Mouse (Mus musculus): ENCODE data around the gene Lypd6b. TPM values are rescaled to one million over a fixed set of nuclear protein-coding genes. Genes with fewer than 3 reads are reported as not detected.

Gene Lypd6b
- polyA plus RNA-seq, 1 experiment: 10.7 TPM

GRCm38 (mm10) chr2:49937621-49938020, 150.1 kb downstream of the Lypd6b start:
- Histone ChIP-seq H3K4me3 (replicated peaks; ENCODE audit: insufficient read depth, low read depth, low read length) (no peak overlapping the region), H3K27me3 (ENCODE audit: control insufficient read depth, insufficient read depth, low read length) (no peaks in the 10 kb centered on the region), H3K27ac (ENCODE audit: insufficient read depth, low read length) (no peak overlapping the region), H3K4me1 (ENCODE audit: control insufficient read depth, insufficient read depth, low read length) (no peaks in the 10 kb centered on the region)
- WGBS: 68% methylated on average over 13 of the region's 13 CpGs
- TF ChIP-seq CTCF (IDR thresholded peaks at IDR 0.05; ENCODE audit: borderline replicate concordance, insufficient read depth, low read depth, low read length) (no peak), POLR2A (IDR thresholded peaks at IDR 0.05; ENCODE audit: borderline replicate concordance, insufficient read depth, low read length) (no peak)
- no peak for DNase-seq

DNA sequence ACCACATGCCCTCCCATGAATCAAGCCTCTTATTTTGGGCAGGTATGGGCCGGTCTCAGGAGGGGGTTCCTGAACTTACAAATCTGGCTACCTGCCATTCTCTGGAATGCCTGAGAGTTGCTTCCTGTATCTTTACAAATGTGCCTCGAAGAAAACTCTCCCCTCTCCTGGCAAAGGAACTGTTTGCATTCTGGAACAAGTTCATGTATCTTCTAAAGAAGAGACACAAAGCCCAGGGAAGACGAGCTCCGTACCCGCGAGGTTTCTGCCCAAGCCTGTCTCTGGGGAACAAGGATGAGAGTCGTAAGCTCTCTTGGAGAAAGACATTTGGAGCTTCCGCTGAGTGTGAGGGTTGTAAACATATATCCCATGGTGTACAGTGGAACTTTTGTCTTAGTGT, 150.8 kb downstream of the Lypd6b start:
- DNase-seq: no peak
- no peak overlapping the region for H3K27ac ChIP-seq (ENCODE audit: insufficient read depth, low read length)
- H3K27me3 ChIP-seq (ENCODE audit: control insufficient read depth, insufficient read depth, low read length): no peaks in the 10 kb centered on the region
- WGBS: 51% methylated on average over 8 of the region's 8 CpGs
- TF ChIP-seq CTCF (IDR thresholded peaks at IDR 0.05; ENCODE audit: borderline replicate concordance, insufficient read depth, low read depth, low read length): no peak
- no peak for TF ChIP-seq POLR2A (IDR thresholded peaks at IDR 0.05; ENCODE audit: borderline replicate concordance, insufficient read depth, low read length)
- H3K4me1 ChIP-seq (ENCODE audit: control insufficient read depth, insufficient read depth, low read length): no peaks in the 10 kb centered on the region
- no peak overlapping the region for H3K4me3 ChIP-seq (replicated peaks; ENCODE audit: insufficient read depth, low read depth, low read length)

DNA sequence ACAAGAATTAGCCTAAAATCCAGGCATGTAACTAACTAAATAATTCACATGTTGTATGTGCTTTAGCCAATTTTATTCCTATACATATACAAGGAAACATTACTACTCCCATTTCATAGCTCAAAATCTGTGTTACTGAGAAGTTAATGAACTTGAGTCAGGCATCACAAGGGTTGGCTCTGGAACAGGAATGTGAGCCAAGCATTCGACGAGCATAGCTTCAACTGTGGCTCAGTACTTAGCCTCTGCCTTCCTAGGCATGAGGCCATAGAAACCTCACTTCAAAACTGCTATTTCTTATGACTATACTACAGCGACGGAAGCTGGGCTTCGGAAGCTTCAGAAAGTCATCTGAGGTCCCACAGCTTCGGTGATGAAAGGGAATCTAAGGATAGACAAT, 152.9 kb downstream of the Lypd6b start:
- 42% methylated on average over 6 of the region's 6 CpGs for WGBS
- H3K4me1 ChIP-seq (ENCODE audit: control insufficient read depth, insufficient read depth, low read length): no peaks in the 10 kb centered on the region
- H3K27ac ChIP-seq (ENCODE audit: insufficient read depth, low read length): no peak overlapping the region
- no peak for DNase-seq
- TF ChIP-seq POLR2A (IDR thresholded peaks at IDR 0.05; ENCODE audit: borderline replicate concordance, insufficient read depth, low read length) (no peak), CTCF (IDR thresholded peaks at IDR 0.05; ENCODE audit: borderline replicate concordance, insufficient read depth, low read depth, low read length) (no peak)
- H3K27me3 ChIP-seq (ENCODE audit: control insufficient read depth, insufficient read depth, low read length): no peaks in the 10 kb centered on the region
- H3K4me3 ChIP-seq (replicated peaks; ENCODE audit: insufficient read depth, low read depth, low read length): no peak overlapping the region

DNA sequence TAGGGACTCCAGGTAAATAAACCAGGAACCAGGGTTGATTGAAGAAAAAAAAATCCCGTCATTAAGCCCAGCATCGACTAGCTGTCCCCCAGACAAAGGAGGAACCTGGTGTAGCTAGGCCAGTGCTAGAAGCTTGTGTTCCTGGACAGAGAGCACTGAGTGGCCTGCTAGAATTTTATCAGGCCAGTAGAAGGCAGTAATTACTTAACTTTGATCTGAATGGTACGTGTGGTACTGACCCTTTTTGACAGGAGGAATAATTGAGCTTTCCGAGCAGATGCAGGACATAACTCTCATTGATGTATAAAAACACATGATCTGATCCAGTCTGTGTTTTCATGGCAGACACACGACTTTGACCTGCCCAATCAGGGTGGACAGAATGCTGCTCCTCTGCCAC, 154.6 kb downstream of the Lypd6b start:
- WGBS: 67% methylated on average over 5 of the region's 5 CpGs

GRCm38 (mm10) chr2:49951681-49952080, 164.2 kb downstream of the Lypd6b start:
- H3K4me1 ChIP-seq (ENCODE audit: control insufficient read depth, insufficient read depth, low read length): no peaks in the 10 kb centered on the region
- no peak overlapping the region for H3K4me3 ChIP-seq (replicated peaks; ENCODE audit: insufficient read depth, low read depth, low read length)
- H3K27ac ChIP-seq (ENCODE audit: insufficient read depth, low read length): no peak overlapping the region
- H3K27me3 ChIP-seq (ENCODE audit: control insufficient read depth, insufficient read depth, low read length): no peaks in the 10 kb centered on the region
- DNase-seq: no peak
- WGBS: 85% methylated on average over 4 of the region's 4 CpGs
- TF ChIP-seq CTCF (IDR thresholded peaks at IDR 0.05; ENCODE audit: borderline replicate concordance, insufficient read depth, low read depth, low read length) (no peak), POLR2A (IDR thresholded peaks at IDR 0.05; ENCODE audit: borderline replicate concordance, insufficient read depth, low read length) (no peak)

More for the DNA sequence above, 154.6 kb downstream of the Lypd6b start:
- no peak for DNase-seq
- no peak for TF ChIP-seq CTCF (IDR thresholded peaks at IDR 0.05; ENCODE audit: borderline replicate concordance, insufficient read depth, low read depth, low read length)
- TF ChIP-seq POLR2A (IDR thresholded peaks at IDR 0.05; ENCODE audit: borderline replicate concordance, insufficient read depth, low read length): no peak
- Histone ChIP-seq H3K4me1 (ENCODE audit: control insufficient read depth, insufficient read depth, low read length) (no peaks in the 10 kb centered on the region), H3K4me3 (replicated peaks; ENCODE audit: insufficient read depth, low read depth, low read length) (no peak overlapping the region), H3K27ac (ENCODE audit: insufficient read depth, low read length) (no peak overlapping the region), H3K27me3 (ENCODE audit: control insufficient read depth, insufficient read depth, low read length) (no peaks in the 10 kb centered on the region)

DNA sequence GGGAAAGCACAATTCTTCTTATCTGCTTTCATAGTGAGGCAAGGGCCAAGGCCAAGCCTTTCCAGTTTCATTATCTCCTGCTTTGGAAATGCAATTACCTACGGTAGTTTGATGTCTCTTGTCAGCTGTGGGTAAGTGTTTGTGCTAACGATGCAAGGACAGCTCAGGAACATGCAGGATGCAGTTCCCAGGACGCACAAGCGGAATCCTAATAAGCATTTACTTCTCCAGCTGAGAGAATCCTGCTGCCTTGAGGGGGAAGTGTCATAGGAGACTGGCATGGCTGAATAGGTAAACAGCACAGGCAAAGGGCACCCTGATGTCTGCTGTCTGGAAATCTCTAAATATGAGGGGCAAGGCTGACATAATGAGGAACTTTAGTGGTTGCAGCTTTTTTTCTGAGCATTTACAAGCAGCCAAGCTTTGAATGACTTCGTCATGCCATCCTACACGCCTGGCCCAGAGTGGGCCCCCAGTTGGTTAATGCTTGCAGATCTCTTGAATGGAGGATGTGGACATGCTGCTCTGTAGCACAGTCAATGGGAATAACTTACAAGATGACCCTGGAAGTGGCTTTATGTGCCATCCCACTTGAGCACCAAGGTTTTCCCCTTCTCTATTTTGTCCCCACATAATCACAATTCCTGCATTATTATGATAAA, 165.3 kb downstream of the Lypd6b start:
- Histone ChIP-seq H3K4me1 (ENCODE audit: control insufficient read depth, insufficient read depth, low read length) (no peaks in the 10 kb centered on the region), H3K4me3 (replicated peaks; ENCODE audit: insufficient read depth, low read depth, low read length) (no peak overlapping the region), H3K27ac (ENCODE audit: insufficient read depth, low read length) (no peak overlapping the region), H3K27me3 (ENCODE audit: control insufficient read depth, insufficient read depth, low read length) (no peaks in the 10 kb centered on the region)
- TF ChIP-seq POLR2A (IDR thresholded peaks at IDR 0.05; ENCODE audit: borderline replicate concordance, insufficient read depth, low read length) (no peak), CTCF (IDR thresholded peaks at IDR 0.05; ENCODE audit: borderline replicate concordance, insufficient read depth, low read depth, low read length) (no peak)
- no peak for DNase-seq
- 44% methylated on average over 6 of the region's 6 CpGs for WGBS

DNA sequence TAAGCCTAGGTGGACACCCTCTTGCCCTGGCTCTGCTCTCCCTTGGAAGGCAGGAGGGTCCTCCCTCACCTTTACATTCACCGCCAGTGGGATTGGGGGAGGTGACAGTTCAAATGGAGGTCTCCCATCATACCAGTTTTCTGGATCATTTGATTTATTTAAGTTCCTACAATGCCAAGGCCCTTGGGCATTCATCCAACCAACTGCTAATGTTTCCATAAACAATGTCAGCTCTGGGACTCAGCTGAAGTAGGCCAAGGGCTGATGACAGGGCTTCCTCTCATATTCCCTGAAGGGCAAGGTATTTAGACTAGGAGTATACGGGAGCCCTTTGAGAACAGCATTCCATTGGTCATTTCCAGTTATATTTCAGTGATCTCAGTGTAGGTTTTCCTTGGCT, 170.0 kb downstream of the Lypd6b start:
- H3K4me1 ChIP-seq (ENCODE audit: control insufficient read depth, insufficient read depth, low read length): no peaks in the 10 kb centered on the region
- no peak for DNase-seq
- H3K27me3 ChIP-seq (ENCODE audit: control insufficient read depth, insufficient read depth, low read length): no peaks in the 10 kb centered on the region
- TF ChIP-seq POLR2A (IDR thresholded peaks at IDR 0.05; ENCODE audit: borderline replicate concordance, insufficient read depth, low read length): no peak
- no peak for TF ChIP-seq CTCF (IDR thresholded peaks at IDR 0.05; ENCODE audit: borderline replicate concordance, insufficient read depth, low read depth, low read length)
- WGBS: 49% methylated on average over 2 of the region's 2 CpGs
- H3K27ac ChIP-seq (ENCODE audit: insufficient read depth, low read length): no peak overlapping the region
- H3K4me3 ChIP-seq (replicated peaks; ENCODE audit: insufficient read depth, low read depth, low read length): no peak overlapping the region

- no peak overlapping the region for H3K4me3 ChIP-seq (replicated peaks; ENCODE audit: insufficient read depth, low read depth, low read length)
- H3K27me3 ChIP-seq (ENCODE audit: control insufficient read depth, insufficient read depth, low read length): no peaks in the 10 kb centered on the region
- no peak overlapping the region for H3K27ac ChIP-seq (ENCODE audit: insufficient read depth, low read length)
- no peak for DNase-seq
- 96% methylated on average over 2 of the region's 2 CpGs for WGBS
- TF ChIP-seq POLR2A (IDR thresholded peaks at IDR 0.05; ENCODE audit: borderline replicate concordance, insufficient read depth, low read length): no peak
- no peak for TF ChIP-seq CTCF (IDR thresholded peaks at IDR 0.05; ENCODE audit: borderline replicate concordance, insufficient read depth, low read depth, low read length)
- no peaks in the 10 kb centered on the region for H3K4me1 ChIP-seq (ENCODE audit: control insufficient read depth, insufficient read depth, low read length)
These were observed 174.5 kb downstream of the Lypd6b start for GRCm38 (mm10) chr2:49961991-49962390.

Data from cerebellum, adult 2 months (tissue).